Mouse (Mus musculus) ES-CJ7 (cell line): Measurements from ENCODE around the gene Olfr894.
A peak's percentile ranks its signal among the peaks of the same experiment; 100 is the strongest.

Source experiments
- DNase-seq: peaks from one replicate; pipeline ENCODE4 v3.0.0; 2011; ENCODE audit warnings: low read depth, low spot score

Olfr894 gene

GRCm38 (mm10) chr9:38217755-38218154, at the start of gene Olfr894:
Gene Olfr894, plus strand, starts transcription at chr9:38218055.
- no peak for DNase-seq

- DNase-seq: peak; percentile 60
These were observed 49.5 kb upstream of the Olfr894 start for GRCm38 (mm10) chr9:38168341-38168740.

GRCm38 (mm10) chr9:38180721-38181120, 37.1 kb upstream of the Olfr894 start, which contains the start of gene Olfr891:
Gene Olfr891, minus strand, starts transcription at chr9:38180821.
- DNase-seq: no peak

GRCm38 (mm10) chr9:38208065-38208464, 9.8 kb upstream of the Olfr894 start, which contains the start of gene Olfr893:
Gene Olfr893, plus strand, starts transcription at chr9:38208365.
- no peak for DNase-seq

GRCm38 (mm10) chr9:38252474-38252873, 34.6 kb downstream of the Olfr894 start, which contains the start of gene Olfr143:
Gene Olfr143, plus strand, starts transcription at chr9:38252774.
- no peak for DNase-seq

- DNase-seq: no peak
These were observed 49.7 kb downstream of the Olfr894 start, which contains the start of gene Olfr895 for GRCm38 (mm10) chr9:38267551-38267950. Gene Olfr895, plus strand, starts transcription at chr9:38267851.
